Mouse (Mus musculus): ENCODE data around the gene D11Wsu47e. TPM values are rescaled to one million over a fixed set of nuclear protein-coding genes. Genes with fewer than 3 reads are reported as not detected.
A peak's percentile ranks its signal among the peaks of the same experiment; 100 is the strongest.

The D11Wsu47e gene
- total RNA-seq, 2 experiments from 2014 or later, result 6.3 to 8.2 TPM

- intact Hi-C loops (cut with DNase I), result no loop called here
- DNase-seq, result no peak
Measured at GRCm38 (mm10) chr11:113664279-113664678, 19.9 kb upstream of the D11Wsu47e start.

GRCm38 (mm10) chr11:113666205-113666604 lies 18.0 kb upstream of the D11Wsu47e start:
- intact Hi-C loops (cut with DNase I), result no loop called here
- DNase-seq, result no peak

- DNase-seq, result no peak
- intact Hi-C loops (cut with DNase I), result no loop called here
Measured at GRCm38 (mm10) chr11:113666648-113667047, 17.6 kb upstream of the D11Wsu47e start.

- DNase-seq, result no peak
- intact Hi-C loops (cut with DNase I), result no loop called here
Measured at GRCm38 (mm10) chr11:113667122-113667521, 17.1 kb upstream of the D11Wsu47e start.

GRCm38 (mm10) chr11:113667704-113668103 lies 16.5 kb upstream of the D11Wsu47e start:
- DNase-seq, result no peak
- intact Hi-C loops (cut with DNase I), result no loop called here

GRCm38 (mm10) chr11:113668857-113669256 lies 15.4 kb upstream of the D11Wsu47e start:
- intact Hi-C loops (cut with DNase I), result no loop called here
- no peak for DNase-seq

- no peak for DNase-seq
- intact Hi-C loops (cut with DNase I), result no loop called here
Measured at GRCm38 (mm10) chr11:113669711-113670110, 14.5 kb upstream of the D11Wsu47e start.

GRCm38 (mm10) chr11:113673614-113674013 lies 10.6 kb upstream of the D11Wsu47e start:
- intact Hi-C loops (cut with DNase I), result no loop called here
- DNase-seq, result no peak

GRCm38 (mm10) chr11:113674595-113674994 lies 9.6 kb upstream of the D11Wsu47e start:
- intact Hi-C loops (cut with DNase I), result no loop called here
- no peak for DNase-seq

GRCm38 (mm10) chr11:113676847-113677246 lies 7.4 kb upstream of the D11Wsu47e start:
- intact Hi-C loops (cut with DNase I), result no loop called here
- no peak for DNase-seq

GRCm38 (mm10) chr11:113677378-113677777 lies 6.8 kb upstream of the D11Wsu47e start:
- intact Hi-C loops (cut with DNase I), result no loop called here
- no peak for DNase-seq

- no peak for DNase-seq
- intact Hi-C loops (cut with DNase I), result no loop called here
Measured at GRCm38 (mm10) chr11:113678373-113678772, 5.8 kb upstream of the D11Wsu47e start.

GRCm38 (mm10) chr11:113680954-113681353 lies 3.3 kb upstream of the D11Wsu47e start:
- intact Hi-C loops (cut with DNase I), result no loop called here
- DNase-seq, result no peak

GRCm38 (mm10) chr11:113681979-113682378 lies 2.2 kb upstream of the D11Wsu47e start:
- DNase-seq, result no peak

GRCm38 (mm10) chr11:113682897-113683626 lies 1.1 kb upstream of the D11Wsu47e start:
- DNase-seq, result peak; percentile 25 to 30
- intact Hi-C loops (cut with DNase I), result no loop called here

More at GRCm38 (mm10) chr11:113681979-113682378, 2.2 kb upstream of the D11Wsu47e start:
- intact Hi-C loops (cut with DNase I), result no loop called here

GRCm38 (mm10) chr11:113683627-113683956 lies 620 bp upstream of the D11Wsu47e start:
- intact Hi-C loops (cut with DNase I), result no loop called here

GRCm38 (mm10) chr11:113684707-113685426 lies 655 bp downstream of the D11Wsu47e start:
- DNase-seq, result no peak
- intact Hi-C loops (cut with DNase I), result loop anchor here (2.0 kb wide), 1 partner anchor 36 kb away; the partner anchor contains the start of gene Cog1

More at GRCm38 (mm10) chr11:113683627-113683956, 620 bp upstream of the D11Wsu47e start:
- no peak for DNase-seq

- no peak for DNase-seq
- intact Hi-C loops (cut with DNase I), result no loop called here
Measured at GRCm38 (mm10) chr11:113687031-113687430, 2.8 kb downstream of the D11Wsu47e start.

GRCm38 (mm10) chr11:113690506-113690905 lies 6.3 kb downstream of the D11Wsu47e start:
- intact Hi-C loops (cut with DNase I), result no loop called here
- DNase-seq, result no peak

GRCm38 (mm10) chr11:113691318-113691717 lies 7.1 kb downstream of the D11Wsu47e start:
- intact Hi-C loops (cut with DNase I), result no loop called here
- no peak for DNase-seq

- DNase-seq, result no peak
- intact Hi-C loops (cut with DNase I), result no loop called here
Measured at GRCm38 (mm10) chr11:113691851-113692250, 7.6 kb downstream of the D11Wsu47e start.

- intact Hi-C loops (cut with DNase I), result no loop called here
- no peak for DNase-seq
Measured at GRCm38 (mm10) chr11:113697571-113697970, 13.4 kb downstream of the D11Wsu47e start.

Data from heart, postnatal 36 days (tissue).